Mouse (Mus musculus): Measurements from ENCODE around the gene Lrguk. TPM values are rescaled to one million over a fixed set of nuclear protein-coding genes. Genes with fewer than 3 reads are reported as not detected.

Lrguk gene
- 1.2 and 1.4 TPM in 2 replicates for polyA plus RNA-seq (2015; fragmentation: Nextera tagmentation; extraction: Ambion mirVana)

GRCm38 (mm10) chr6:34028933-34029745 is at the start of gene Lrguk:
TSS of gene Lrguk (plus strand) at chr6:34029448.
- Histone ChIP-seq H3K36me3 (no peaks in the 10 kb centered on the region), H3K4me1 (replicated peaks) (peaks cover 28% of the 10 kb centered on the region), H3K4me3 (peak within 1 kb of the TSS; percentile 56), H3K27ac (replicated peaks) (peak within 1 kb of the TSS; percentile 89), H3K9me3 (no peaks in the 10 kb centered on the region), H3K27me3 (no peaks in the 10 kb centered on the region), H3K9ac (peak within 1 kb of the TSS; percentile 75), H3K4me2 (peak within 1 kb of the TSS; percentile 88)
- 4% methylated on average over 31 of the region's 32 CpGs for WGBS
- ATAC-seq (ENCODE audit: low read depth), result peak; percentile 96

GRCm38 (mm10) chr6:33982709-33983108 is 46.5 kb upstream of the Lrguk start:
- Histone ChIP-seq H3K4me1 (replicated peaks) (peaks cover 8% of the 10 kb centered on the region), H3K9me3 (no peaks in the 10 kb centered on the region), H3K27me3 (no peaks in the 10 kb centered on the region), H3K36me3 (no peaks in the 10 kb centered on the region), H3K9ac (no peak overlapping the region), H3K4me3 (no peak overlapping the region), H3K27ac (replicated peaks) (no peak overlapping the region), H3K4me2 (no peak overlapping the region)
- no peak for ATAC-seq (ENCODE audit: low read depth)
- 83% methylated on average over 9 of the region's 9 CpGs for WGBS

DNA sequence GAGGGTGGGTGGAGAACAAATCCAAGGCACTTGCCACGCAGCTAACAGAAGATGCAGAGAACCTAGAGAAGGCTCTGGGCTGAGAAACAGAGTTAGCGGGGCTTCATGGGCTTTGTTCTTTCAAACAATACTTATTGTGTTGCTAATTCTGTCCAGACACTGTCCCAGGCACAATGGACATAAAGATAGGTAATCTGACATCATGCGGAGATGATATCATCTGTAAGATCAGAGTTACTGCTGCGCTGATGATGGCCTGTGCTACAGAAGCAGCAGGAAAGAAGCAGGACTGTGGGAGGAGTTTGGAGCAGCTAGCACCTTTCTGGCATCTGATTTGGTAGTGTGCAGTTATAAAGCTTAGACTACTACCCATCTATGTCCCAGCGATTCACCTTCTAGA is 42.1 kb upstream of the Lrguk start:
- H3K4me3 ChIP-seq, result no peak overlapping the region
- no peaks in the 10 kb centered on the region for H3K36me3 ChIP-seq
- no peaks in the 10 kb centered on the region for H3K9me3 ChIP-seq
- H3K9ac ChIP-seq, result no peak overlapping the region
- 71% methylated on average over 5 of the region's 5 CpGs for WGBS
- H3K4me2 ChIP-seq, result no peak overlapping the region
- no peaks in the 10 kb centered on the region for H3K27me3 ChIP-seq
- peaks cover 1% of the 10 kb centered on the region; the same call in 1 of the 2 replicates for H3K4me1 ChIP-seq (replicated peaks)
- ATAC-seq (ENCODE audit: low read depth), result no peak
- H3K27ac ChIP-seq (replicated peaks), result no peak overlapping the region

GRCm38 (mm10) chr6:33992213-33993034 is 36.8 kb upstream of the Lrguk start:
- Histone ChIP-seq H3K9ac (no peak overlapping the region), H3K27me3 (no peaks in the 10 kb centered on the region), H3K4me2 (peak overlapping the region; percentile 45), H3K4me1 (replicated peaks) (peaks cover 18% of the 10 kb centered on the region; the same call in 1 of the 2 replicates), H3K9me3 (no peaks in the 10 kb centered on the region), H3K4me3 (peak overlapping the region; percentile 10), H3K27ac (replicated peaks) (peak overlapping the region; percentile 67), H3K36me3 (no peaks in the 10 kb centered on the region)
- peak; percentile 84 for ATAC-seq (ENCODE audit: low read depth)
- WGBS, result 26% methylated on average over 24 of the region's 24 CpGs

- Histone ChIP-seq H3K4me1 (replicated peaks) (peaks cover 18% of the 10 kb centered on the region; the same call in 1 of the 2 replicates), H3K9ac (no peak overlapping the region), H3K36me3 (no peaks in the 10 kb centered on the region), H3K9me3 (no peaks in the 10 kb centered on the region), H3K27ac (replicated peaks) (no peak overlapping the region), H3K4me3 (no peak overlapping the region), H3K4me2 (no peak overlapping the region), H3K27me3 (no peaks in the 10 kb centered on the region)
- WGBS, result 60% methylated on average over 6 of the region's 6 CpGs
- no peak for ATAC-seq (ENCODE audit: low read depth)
Measured at GRCm38 (mm10) chr6:33993842-33994241, 35.4 kb upstream of the Lrguk start.

GRCm38 (mm10) chr6:33998590-33998989 is 30.7 kb upstream of the Lrguk start:
- H3K27me3 ChIP-seq, result no peaks in the 10 kb centered on the region
- H3K4me2 ChIP-seq, result no peak overlapping the region
- 0 out of 2 replicates have a peak, but pooled peaks cover 2% of the 10 kb centered on the region for H3K4me1 ChIP-seq (replicated peaks)
- WGBS, result 35% methylated on average over 4 of the region's 4 CpGs
- no peaks in the 10 kb centered on the region for H3K36me3 ChIP-seq
- H3K9ac ChIP-seq, result no peak overlapping the region
- no peak overlapping the region for H3K27ac ChIP-seq (replicated peaks)
- no peak for ATAC-seq (ENCODE audit: low read depth)
- H3K9me3 ChIP-seq, result no peaks in the 10 kb centered on the region
- no peak overlapping the region for H3K4me3 ChIP-seq

DNA sequence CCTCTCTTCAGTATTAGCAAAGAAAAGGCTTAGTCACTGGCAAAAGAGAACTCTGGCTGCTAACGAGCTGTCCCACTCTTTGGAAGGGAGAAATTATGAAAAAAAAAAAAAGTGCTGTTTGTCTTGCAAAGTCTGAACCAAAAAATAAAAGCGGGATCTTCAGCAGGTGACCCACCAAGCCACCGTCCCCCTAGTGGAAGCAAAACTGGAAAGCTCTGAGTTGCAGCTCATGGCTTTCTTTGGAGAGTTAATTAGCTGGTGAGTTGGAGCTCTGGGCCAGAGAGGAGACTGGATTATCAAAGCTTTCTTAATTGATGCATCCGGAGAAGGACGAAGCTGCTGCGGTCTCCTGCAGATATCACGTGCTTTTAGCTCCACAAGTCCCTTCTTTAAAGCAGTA is 29.7 kb upstream of the Lrguk start:
- H3K36me3 ChIP-seq, result no peaks in the 10 kb centered on the region
- H3K4me2 ChIP-seq, result no peak overlapping the region
- no peaks in the 10 kb centered on the region for H3K9me3 ChIP-seq
- no peaks in the 10 kb centered on the region for H3K27me3 ChIP-seq
- 40% methylated on average over 7 of the region's 7 CpGs for WGBS
- no peak overlapping the region for H3K27ac ChIP-seq (replicated peaks)
- H3K4me1 ChIP-seq (replicated peaks), result no peaks in the 10 kb centered on the region
- H3K4me3 ChIP-seq, result no peak overlapping the region
- no peak for ATAC-seq (ENCODE audit: low read depth)
- H3K9ac ChIP-seq, result no peak overlapping the region

GRCm38 (mm10) chr6:34000644-34001043 is 28.6 kb upstream of the Lrguk start:
- 86% methylated on average over 7 of the region's 7 CpGs for WGBS
- H3K9me3 ChIP-seq, result no peaks in the 10 kb centered on the region
- no peak for ATAC-seq (ENCODE audit: low read depth)

GRCm38 (mm10) chr6:34003033-34003432 is 26.2 kb upstream of the Lrguk start:
- no peak for ATAC-seq (ENCODE audit: low read depth)
- H3K9ac ChIP-seq, result no peak overlapping the region
- no peaks in the 10 kb centered on the region for H3K36me3 ChIP-seq
- no peaks in the 10 kb centered on the region for H3K27me3 ChIP-seq
- 18% methylated on average over 1 of the region's 1 CpGs for WGBS
- no peaks in the 10 kb centered on the region for H3K4me1 ChIP-seq (replicated peaks)
- no peak overlapping the region for H3K4me2 ChIP-seq
- no peak overlapping the region for H3K27ac ChIP-seq (replicated peaks)
- H3K4me3 ChIP-seq, result no peak overlapping the region
- no peaks in the 10 kb centered on the region for H3K9me3 ChIP-seq

More at GRCm38 (mm10) chr6:34000644-34001043, 28.6 kb upstream of the Lrguk start:
- Histone ChIP-seq H3K4me2 (no peak overlapping the region), H3K36me3 (no peaks in the 10 kb centered on the region), H3K27ac (replicated peaks) (no peak overlapping the region), H3K9ac (no peak overlapping the region), H3K4me3 (no peak overlapping the region), H3K27me3 (no peaks in the 10 kb centered on the region), H3K4me1 (replicated peaks) (no peaks in the 10 kb centered on the region)

DNA sequence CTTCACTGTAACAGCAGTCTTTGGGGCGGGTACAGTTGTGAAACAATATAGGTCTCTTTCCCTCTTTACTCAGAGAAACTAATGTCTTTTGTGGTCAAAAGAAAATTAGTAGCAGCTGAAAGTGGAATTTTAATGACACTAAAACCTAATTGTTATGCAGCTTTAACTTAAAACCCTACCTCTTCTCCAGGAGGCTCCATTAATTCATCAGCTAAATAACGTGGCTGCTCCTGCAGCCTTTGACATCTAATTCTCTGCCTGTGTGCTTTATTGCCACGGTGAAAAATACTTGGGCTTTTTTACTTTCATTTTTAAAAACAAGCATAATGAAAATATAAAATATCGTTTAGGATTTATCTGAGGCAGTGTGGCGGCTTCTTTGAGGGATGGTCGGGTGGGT is 15.8 kb upstream of the Lrguk start:
- Histone ChIP-seq H3K36me3 (no peaks in the 10 kb centered on the region), H3K27ac (replicated peaks) (peak overlapping the region; percentile 47), H3K4me3 (no peak overlapping the region), H3K4me2 (no peak overlapping the region), H3K27me3 (no peaks in the 10 kb centered on the region), H3K9me3 (no peaks in the 10 kb centered on the region; the same call in 1 of the 2 replicates), H3K4me1 (replicated peaks) (peaks cover 4% of the 10 kb centered on the region; the same call in 1 of the 2 replicates), H3K9ac (no peak overlapping the region)
- ATAC-seq (ENCODE audit: low read depth), result no peak
- 68% methylated on average over 6 of the region's 6 CpGs for WGBS

GRCm38 (mm10) chr6:34029746-34030027 is 439 bp downstream of the Lrguk start:
- Histone ChIP-seq H3K4me2 (peak overlapping the region; percentile 88), H3K9ac (peak overlapping the region; percentile 75), H3K4me3 (peak overlapping the region; percentile 56), H3K4me1 (replicated peaks) (peaks cover 33% of the 10 kb centered on the region), H3K9me3 (no peaks in the 10 kb centered on the region), H3K27ac (replicated peaks) (peak overlapping the region; percentile 52; the same call in 1 of the 2 replicates), H3K36me3 (no peaks in the 10 kb centered on the region), H3K27me3 (no peaks in the 10 kb centered on the region)
- peak; percentile 77 for ATAC-seq (ENCODE audit: low read depth)
- WGBS, result under 1% methylated on average over 4 of the region's 4 CpGs

GRCm38 (mm10) chr6:34034096-34034495 is 4.8 kb downstream of the Lrguk start:
- H3K9me3 ChIP-seq, result no peaks in the 10 kb centered on the region
- H3K4me3 ChIP-seq, result no peak overlapping the region
- no peak for ATAC-seq (ENCODE audit: low read depth)
- no peak overlapping the region for H3K9ac ChIP-seq
- H3K4me2 ChIP-seq, result no peak overlapping the region
- WGBS, result 61% methylated on average over 3 of the region's 3 CpGs
- no peak overlapping the region for H3K27ac ChIP-seq (replicated peaks)
- H3K36me3 ChIP-seq, result no peaks in the 10 kb centered on the region
- H3K4me1 ChIP-seq (replicated peaks), result peaks cover 24% of the 10 kb centered on the region
- H3K27me3 ChIP-seq, result no peaks in the 10 kb centered on the region

All from neural tube, embryonic 13.5 days (tissue).